Mouse (Mus musculus): ENCODE data around the gene Icam1.

Icam1 gene

DNA sequence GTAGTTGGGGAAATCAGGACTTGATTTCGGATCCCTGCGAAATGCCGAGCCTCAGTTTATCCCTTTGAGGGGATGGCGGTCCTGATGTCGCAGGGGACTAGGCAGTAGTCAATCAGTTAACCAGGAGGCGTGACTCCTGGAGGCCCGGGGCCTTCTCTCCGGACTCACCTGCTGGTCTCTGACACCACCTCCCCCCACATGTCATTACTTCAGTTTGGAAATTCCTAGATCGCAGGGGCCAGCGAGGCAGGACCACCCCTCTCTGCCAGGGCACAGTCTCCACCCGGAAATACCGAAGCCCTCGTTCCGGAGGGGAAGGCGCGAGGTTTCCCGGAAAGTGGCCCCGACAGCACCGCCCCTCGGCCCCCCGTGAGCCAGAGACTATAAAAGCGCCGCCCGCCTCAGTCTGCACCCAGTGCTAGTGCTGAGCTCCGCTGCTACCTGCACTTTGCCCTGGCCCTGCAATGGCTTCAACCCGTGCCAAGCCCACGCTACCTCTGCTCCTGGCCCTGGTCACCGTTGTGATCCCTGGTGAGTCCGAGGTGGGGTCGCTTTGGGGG is at the start of gene Icam1:
Gene Icam1 (plus strand): TSS at position 415 of the 560 bp plus-strand sequence.
- no peak for ATAC-seq (ENCODE audit: insufficient number of reproducible peaks, low FRiP score, low TSS enrichment)

DNA sequence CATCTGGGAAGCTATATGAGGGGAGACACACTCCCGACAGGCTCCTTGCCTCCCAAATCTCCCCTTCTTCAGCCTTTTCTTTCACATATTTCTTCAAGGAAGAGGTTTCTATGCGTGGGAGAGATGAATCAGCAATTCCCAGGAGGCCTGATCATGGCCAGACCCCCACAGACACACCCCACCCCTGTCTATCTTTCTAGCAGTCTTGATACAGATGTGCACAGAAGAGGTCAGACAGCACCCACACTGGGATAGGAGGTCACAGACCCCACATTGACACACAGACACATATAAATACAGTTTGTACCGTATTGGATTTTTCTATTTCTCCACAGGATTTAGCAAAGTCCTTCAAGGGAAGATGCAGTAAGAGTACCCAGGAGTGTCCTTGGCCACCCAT is 49.8 kb upstream of the Icam1 start:
- no peak for ATAC-seq (ENCODE audit: insufficient number of reproducible peaks, low FRiP score, low TSS enrichment)

DNA sequence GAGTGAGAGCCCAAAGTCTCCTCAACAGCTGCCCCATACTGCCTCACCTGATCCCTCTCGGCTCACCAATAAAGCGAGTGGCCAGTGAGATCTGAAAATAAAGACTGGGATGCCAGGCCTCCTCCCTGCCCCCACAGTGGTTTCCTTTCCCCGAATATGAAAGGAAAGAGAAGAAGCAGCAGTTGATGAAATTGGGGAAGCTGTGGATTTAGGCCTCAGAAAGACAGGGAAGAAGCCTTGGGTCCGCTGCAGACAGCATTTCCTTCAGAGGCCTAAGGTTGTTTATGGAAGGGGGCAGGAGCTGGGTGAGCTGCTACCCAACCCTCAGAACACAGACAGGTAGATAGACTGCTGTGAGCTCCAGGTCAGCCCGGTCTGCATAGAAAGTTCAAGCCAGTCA is 49.0 kb upstream of the Icam1 start:
- ATAC-seq (ENCODE audit: insufficient number of reproducible peaks, low FRiP score, low TSS enrichment): no peak

DNA sequence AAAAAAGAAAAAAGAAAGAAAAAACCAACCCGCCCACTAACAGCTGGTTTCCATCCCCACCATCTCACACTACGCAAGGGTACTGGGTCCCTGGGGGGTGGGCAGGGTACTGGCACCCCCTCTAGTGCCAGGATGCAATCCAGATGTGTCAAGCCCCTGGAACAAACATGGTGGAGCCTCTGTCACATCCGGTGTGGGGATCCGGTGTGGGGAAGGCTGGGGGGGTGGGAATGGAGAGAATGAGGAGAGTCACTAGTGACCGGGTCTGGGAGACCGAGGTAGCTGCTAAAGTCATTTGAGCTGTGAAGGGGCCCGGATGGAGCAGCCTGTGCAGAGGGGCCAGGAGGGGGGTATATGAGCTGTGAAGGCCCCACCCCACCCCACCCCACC is 44.0 kb upstream of the Icam1 start:
- ATAC-seq (ENCODE audit: insufficient number of reproducible peaks, low FRiP score, low TSS enrichment): no peak

DNA sequence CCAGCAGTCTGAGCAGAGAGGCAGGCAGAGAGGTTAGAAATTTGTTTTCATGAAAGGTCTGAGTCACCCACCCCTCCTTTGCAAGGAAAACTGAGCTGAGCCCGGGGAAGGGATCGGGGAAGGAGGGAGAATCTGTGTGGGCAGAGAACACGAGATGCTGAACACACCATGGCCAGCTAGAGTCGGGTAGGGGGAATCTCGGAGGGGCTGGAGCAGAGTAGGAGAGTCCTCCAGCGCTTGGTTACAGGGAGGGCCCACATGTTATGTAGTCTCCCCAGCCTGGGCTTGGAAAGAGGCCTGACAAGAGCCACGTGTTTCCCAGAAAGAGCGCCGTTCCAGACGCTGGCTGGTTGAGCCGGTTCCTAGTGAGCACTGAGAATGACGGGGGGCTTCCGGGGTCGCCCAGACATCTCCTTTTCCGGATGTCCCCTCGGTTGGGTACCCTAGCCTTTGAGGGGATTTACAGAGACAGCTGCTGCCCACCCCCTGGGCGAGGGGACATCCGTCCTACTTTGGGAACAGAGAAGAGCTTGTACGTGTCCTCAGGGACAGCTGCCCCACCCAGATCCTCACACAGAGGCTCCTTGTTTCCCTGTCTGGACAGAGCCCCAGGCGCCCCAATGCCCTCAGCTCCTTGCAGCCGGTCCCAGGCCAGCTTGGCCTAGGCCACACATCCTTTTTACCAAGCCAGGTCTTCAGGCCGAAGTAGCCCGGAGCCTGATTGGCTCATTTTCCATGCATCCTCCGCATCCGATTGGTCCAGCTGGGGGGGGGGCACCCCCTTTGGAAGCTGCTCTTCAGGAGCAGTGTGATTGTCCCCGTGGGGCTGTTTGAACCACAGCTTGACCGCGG is 43.4 kb upstream of the Icam1 start:
- ATAC-seq (ENCODE audit: insufficient number of reproducible peaks, low FRiP score, low TSS enrichment): 0 out of 2 replicates have a peak, but pooled peaks have one; percentile 58

DNA sequence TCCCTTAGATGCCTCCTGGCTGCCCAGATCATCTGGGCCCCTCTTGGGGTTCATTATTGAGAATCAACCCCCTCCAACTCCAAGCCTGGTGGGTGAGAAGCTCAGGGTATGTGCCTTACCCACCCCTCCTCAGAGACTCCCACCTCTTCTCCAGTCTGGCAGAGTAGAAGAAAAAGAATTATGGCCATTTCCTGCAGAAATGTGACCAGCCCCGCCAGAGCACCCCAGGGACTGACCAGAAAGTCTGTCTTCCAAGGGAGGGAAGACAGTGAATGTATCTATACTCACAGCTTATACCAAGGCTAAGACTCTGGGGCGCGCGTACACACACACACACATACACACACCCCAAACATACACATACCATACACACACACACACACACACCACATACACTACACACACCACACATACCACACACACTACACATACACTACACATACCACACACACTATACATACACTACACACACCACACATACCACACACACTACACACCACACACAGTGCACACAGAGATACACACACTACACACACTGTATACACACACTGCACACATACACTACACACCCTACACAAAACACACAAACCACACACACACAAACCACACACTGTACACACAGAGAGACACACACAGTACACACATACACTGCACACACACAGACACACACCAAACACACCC is 42.6 kb upstream of the Icam1 start:
- no peak for ATAC-seq (ENCODE audit: insufficient number of reproducible peaks, low FRiP score, low TSS enrichment)

DNA sequence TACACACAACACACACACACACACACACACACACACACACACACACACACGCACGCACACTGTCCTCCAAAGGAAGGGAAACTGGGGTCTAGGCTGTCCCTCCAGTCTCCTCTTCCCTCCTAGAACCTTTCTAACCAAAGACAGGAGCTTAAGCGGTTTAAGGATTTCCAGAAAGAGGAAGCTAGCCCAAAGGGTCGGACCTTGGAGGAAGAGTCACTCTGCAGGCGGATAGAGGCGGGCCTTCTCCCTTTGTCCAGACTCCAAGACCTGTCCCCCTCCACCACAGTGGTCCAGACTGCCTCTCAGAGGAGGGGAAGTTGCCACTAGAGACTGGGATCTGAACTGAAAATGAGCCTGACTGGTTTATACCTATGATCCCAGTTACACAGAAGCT is 42.1 kb upstream of the Icam1 start:
- no peak for ATAC-seq (ENCODE audit: insufficient number of reproducible peaks, low FRiP score, low TSS enrichment)

DNA sequence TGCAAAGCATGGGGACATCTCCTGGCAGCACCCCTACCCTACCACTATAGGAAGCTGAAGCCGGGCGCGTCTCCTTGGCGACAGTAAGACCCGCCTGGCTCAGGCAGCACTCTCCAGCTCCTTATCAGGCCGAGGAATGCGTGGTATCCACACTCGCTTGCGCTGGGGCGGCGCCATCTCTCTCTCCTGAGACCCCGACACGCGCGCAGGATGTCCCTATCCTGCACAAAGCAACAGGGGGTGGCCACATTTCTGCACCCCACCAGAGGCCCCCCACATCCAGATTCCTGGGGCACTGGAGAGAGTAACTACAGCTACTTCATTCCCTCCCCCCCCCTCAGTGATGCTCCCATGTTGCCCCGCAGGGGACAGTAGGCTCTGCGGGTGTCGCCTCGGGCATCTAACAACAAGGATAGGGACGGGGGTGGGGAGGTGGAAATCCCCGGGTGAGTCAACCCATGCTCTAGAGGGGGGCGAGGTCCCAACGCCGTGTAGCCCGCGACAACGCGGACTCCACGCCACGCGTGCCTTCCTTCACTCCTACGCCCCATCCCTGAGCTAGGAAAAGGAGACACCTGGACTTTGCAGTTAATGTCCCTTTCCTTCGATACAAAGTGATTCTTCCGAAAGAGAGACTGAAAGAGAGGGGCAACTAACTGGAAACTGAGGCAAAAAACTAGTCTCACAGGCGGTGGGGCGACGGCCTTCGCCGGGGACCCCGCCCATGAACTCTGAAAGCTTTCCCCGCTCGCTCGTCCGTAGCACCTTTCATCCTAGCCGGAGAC is 40.2 kb upstream of the Icam1 start:
- no peak for ATAC-seq (ENCODE audit: insufficient number of reproducible peaks, low FRiP score, low TSS enrichment)

DNA sequence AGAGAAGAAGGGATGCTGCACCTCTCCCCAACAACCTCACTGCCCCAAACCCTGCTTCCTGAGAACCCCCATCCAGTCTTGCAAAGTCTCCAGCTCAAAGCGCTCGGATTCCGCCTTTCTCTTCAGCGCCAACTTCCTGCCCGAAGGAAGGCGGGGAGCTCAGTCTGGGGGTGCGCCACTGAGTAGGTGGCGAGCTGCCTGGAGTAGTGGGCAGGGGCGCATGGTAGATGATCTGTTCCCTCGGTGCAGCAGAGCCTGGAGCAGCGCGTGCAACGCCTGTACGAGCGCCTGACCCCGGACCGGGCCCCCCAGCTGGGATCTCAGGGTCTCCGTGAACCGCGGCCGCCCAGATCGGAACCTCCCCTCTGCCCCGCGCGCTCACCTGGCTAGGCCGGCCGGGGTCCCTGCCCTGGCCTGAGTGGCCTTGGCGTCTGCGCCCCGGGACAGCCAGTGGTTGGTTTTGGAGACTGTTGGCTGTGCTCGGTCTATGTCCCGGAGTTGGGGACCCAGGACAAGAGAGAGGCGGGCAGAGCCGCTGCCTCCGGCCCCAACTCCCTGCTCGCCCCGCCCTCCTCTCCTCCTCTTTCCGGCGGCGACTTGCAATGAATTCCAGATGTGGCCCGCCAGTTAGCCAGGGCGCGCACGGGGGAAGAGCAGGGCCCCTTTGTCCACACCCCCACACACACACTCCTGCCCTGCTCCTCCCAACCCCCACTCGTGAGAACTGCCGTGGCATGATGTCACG is 39.4 kb upstream of the Icam1 start, which contains the start of gene S1pr2:
Gene S1pr2 (minus strand): TSS at position 566 of the 745 bp plus-strand sequence.
- ATAC-seq (ENCODE audit: insufficient number of reproducible peaks, low FRiP score, low TSS enrichment): no peak

DNA sequence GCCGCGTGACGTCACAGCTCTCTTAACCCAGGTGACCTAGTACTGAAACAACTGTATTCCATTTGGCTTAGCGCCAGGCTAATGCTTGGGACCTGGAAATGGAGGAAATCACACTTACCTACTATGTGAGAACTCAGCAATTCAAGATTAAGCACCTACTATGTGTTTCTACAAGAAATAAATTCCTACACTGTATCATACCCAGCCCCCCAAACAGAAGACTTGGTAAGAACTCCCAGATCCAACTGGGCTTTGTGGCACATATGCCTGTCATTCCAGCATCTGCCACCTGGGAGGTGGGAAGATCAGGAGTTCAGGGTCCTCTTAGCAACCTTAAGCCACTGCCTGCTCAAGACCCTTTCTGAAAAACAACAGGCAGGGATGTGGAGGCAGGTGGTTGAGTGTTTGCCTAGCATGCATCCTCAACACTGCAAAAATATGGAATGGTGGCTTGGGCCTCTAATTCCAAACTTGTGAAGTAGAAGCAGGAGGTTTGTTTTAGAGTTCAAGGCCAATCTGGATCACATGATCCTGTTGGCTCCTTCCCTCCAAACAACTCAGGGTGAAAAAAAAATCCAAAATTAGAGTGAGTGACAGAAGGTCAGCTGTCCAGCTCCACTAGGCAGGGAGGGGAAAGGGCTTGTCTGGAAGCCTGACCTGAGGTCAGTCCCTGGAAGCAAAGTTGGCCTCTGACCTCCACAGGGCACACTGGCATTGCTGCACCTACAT is 38.7 kb upstream of the Icam1 start:
- no peak for ATAC-seq (ENCODE audit: insufficient number of reproducible peaks, low FRiP score, low TSS enrichment)

DNA sequence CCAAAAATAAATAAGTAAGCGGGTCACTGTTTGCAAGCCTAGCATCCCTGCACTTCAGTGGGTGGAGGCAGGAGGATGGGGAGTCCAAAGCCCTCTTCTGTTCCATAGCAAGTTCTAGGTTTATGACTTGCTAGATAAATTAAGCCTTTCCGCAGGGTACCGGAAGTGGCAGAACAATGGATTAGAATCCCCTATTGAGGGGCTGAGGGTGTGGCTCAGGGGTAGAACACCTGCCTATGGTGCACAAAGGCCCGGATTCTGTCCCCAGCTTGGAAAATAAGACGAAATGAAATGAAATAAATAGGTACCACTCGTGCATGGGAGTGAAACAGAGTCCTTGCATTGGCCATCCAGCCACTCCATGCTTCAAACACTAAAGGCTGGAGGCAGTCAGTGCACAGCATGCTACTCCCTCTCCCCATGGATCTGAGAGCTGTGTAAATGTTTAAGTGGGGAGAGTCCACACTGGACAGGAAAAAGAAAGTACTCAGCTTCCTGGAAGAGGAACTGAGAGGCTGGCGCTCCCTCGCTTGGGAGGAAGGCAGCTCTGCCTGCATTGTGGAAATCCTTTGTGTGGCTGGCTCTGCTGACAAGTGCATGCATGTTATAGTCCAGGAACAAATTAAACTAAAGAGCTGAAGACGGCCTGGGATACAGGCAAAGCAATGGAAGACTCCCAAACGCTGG is 37.2 kb upstream of the Icam1 start:
- ATAC-seq (ENCODE audit: insufficient number of reproducible peaks, low FRiP score, low TSS enrichment): no peak

DNA sequence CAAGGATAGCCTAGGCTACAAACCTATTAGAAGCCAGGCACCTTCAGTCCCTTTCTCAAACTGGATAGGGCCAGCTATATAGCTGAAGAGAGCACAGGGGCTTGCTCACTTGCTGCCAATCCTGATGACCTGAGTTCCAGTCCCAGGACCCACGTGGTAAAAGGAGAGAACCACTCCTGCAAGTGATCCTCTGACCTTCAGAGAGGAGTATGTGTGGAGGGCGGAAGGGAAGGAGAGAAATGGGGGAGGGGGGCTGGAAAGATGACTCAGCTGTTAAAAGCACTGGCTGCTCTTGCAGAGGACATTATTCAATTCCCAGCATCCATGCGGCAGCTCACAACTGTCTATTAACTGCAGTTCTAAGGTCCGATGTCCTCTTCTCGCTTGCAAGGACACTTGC is 36.6 kb upstream of the Icam1 start:
- ATAC-seq (ENCODE audit: insufficient number of reproducible peaks, low FRiP score, low TSS enrichment): no peak

DNA sequence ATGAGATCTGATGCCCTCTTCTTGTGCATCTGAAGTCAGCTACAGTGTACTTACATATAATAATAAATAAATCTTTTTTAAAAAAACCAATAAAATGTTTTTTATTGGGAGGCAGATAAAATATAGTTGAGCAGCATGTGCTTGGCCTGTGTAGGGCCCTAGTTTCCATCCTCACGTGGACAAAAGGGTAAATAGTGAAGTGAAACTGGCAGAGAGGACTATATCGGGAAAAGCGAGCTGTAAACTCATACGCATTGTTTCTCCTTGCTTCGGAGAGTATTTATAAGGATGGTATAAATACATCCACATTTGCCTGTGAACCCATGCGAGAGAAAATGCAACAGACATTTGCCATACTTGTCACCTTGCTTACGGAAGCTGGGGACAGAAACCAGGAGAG is 36.0 kb upstream of the Icam1 start:
- no peak for ATAC-seq (ENCODE audit: insufficient number of reproducible peaks, low FRiP score, low TSS enrichment)

DNA sequence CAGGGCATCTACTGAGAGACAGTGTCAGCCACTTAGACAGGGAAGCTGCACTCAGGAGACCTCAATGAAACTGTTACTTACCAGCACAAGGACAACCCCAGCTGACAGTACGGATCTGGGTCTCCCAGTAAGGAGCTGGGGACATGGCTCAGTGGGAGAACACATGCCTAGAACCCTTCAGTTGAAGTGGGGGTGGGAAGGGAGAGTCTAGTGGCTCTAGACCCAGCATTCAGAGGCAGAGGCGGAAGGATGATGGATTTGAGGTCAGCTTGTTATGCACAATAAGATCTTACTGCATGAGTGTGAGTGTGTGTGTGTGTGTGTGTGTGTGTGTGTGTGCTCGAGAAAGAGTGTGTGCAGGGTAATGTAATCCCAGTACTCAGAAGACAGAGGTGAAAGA is 33.6 kb upstream of the Icam1 start:
- ATAC-seq (ENCODE audit: insufficient number of reproducible peaks, low FRiP score, low TSS enrichment): no peak

DNA sequence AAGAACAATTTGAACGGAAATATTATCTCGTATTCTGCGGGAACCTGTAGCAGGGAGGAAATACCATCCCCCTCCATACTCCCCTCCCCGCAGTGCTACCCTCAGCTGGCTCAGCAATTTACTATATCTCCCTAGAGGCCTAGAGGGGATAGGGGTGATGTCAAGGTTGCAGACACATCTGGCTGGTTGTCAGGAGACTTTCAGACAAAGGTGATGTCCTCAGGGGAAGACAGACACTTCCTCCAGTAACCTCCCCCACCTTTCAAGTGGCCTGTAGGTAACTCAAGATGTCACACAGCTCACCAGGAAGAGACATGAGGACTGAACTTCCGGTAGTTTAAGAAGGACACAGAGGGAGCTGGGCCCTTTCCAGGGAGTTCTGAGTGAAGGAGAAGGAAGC is 32.6 kb upstream of the Icam1 start:
- ATAC-seq (ENCODE audit: insufficient number of reproducible peaks, low FRiP score, low TSS enrichment): no peak

DNA sequence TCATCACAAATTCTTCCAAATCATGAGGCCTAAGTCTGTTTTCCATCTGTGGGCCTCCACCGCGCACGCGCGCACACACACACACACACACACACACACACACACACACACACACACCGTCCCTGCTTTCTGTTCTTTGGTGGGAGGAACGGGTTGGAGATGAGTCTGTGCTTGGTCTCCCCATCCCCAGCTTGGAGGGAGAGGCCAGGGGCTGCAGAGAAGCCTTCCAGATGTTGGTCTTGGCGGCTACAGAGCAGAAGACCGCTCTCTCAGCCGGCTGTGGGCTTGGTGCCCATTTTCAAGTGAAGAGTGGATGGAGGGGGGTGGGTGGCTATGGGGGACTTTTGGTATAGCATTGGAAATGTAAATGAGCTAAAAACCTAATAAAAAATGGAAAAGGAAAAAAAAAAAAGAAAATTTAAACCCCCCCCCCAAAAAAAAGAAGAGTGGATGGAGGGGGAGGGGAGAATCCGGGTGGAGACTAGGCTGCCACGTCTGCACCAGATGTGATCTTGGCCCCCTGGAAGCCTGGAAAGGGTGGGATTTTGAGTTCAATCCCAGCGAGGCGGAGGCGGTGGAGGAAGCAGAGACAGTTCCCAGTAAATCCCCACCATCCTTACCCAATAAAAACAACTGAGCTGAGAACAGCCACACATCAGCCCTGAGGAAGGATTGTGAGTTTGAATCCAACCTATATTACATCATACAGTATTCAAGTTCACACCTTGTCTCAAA is 28.7 kb upstream of the Icam1 start:
- ATAC-seq (ENCODE audit: insufficient number of reproducible peaks, low FRiP score, low TSS enrichment): no peak

DNA sequence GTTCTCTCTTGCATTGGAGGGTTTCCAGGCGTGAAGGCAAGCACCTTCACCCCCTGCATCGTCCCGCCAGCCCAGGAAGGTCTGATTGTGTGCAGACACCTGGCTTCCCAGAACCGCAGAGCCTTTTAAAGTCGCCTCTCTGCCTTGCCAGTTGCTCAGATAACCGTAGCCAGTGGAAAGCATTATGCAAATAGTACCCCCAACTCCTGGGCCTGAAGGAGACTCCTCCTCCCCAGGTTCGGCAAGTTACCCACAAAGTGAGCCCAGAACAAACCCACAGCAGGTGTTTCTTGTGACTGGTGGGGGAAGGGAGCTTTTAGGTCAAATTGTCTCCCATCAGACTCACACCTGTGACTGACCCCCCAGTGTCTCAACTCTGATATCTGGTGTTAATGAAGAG is 27.8 kb upstream of the Icam1 start:
- no peak for ATAC-seq (ENCODE audit: insufficient number of reproducible peaks, low FRiP score, low TSS enrichment)

DNA sequence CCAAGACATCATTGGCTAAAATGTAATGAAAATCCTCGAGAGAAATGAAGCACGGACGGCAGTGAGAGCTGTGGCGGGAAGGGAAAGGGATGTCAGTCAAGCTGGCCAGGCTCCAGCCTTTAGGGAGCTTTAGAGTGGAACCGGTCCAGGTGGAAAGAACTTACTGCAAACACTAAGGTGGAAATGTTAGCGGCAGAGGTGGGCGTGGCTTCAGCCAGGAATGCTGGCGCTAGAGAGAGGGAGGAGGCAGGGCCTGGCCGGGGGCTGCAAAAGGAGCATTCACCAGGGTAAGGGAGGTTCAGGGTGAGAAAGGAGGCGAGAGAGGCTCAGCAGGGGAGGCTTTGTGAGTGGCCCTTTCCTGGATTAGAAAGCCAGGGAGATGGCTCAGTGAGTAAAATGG is 24.9 kb upstream of the Icam1 start:
- ATAC-seq (ENCODE audit: insufficient number of reproducible peaks, low FRiP score, low TSS enrichment): no peak
